Mouse (Mus musculus) small intestine, adult 2 months (tissue): Measurements from ENCODE around the gene Pou4f1.

Experiments used
- CTCF ChIP-seq: fragments of 200-500 bp; IDR thresholded peaks from 2 replicates; pipeline ENCODE4 v1.5.1; 2012; ENCODE audit warnings: low read depth, mild to moderate bottlenecking, control low read depth, inconsistent platforms, low read length, moderate library complexity, mixed read lengths; ENCODE audit not compliant: insufficient replicate concordance, insufficient read length; ENCODE audit errors: extremely low read depth
- POLR2A ChIP-seq: fragments of 200-500 bp; IDR thresholded peaks from 2 replicates; pipeline ENCODE4 v1.6.1; 2012; ENCODE audit warnings: low read depth, mild to moderate bottlenecking, control low read depth, inconsistent platforms, low read length, moderate library complexity

DNA sequence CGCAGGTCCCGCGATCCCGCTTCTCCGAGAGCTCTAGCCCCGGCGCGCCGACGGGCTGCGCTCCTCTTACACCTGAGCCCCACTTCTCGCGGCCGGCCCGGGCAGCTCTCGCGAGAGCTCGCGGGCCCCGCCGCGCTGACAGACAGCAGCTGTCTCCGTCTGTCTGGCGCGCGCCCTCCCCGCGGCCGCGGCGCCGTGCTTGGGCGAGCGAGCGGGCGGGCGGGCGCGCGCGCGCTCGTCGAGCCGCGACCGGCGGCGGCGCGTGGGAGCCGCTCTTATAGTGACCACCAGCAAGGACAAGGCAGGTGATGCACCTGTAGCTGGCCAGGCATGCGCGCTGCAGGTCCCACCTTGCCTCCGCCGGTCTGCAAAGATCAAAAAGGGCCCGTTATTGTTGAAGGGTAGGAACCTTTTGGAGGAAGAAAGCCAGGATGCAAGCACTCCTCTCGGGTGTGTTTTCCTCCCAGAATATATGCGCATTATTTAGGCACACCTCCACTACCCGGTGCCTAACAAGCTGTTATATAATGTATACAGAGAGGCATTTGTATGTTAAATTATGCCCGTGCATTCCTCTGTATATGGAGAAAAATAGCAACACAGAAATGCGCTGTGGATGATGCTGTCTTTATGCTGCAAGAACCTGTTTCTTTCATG lies at the start of gene Pou4f1:
- TF ChIP-seq CTCF (no peak), POLR2A (no peak)
